Mouse (Mus musculus) ES-Bruce4 (cell line): ENCODE data around the gene Pyroxd1.

Experiments
- CTCF ChIP-seq: IDR thresholded peaks from one replicate; pipeline ENCODE4 v1.8.1; 2011; ENCODE audit warnings: low read depth, low read length
- EP300 ChIP-seq: IDR thresholded peaks from 2 replicates; pipeline ENCODE4 v1.6.1; 2011; ENCODE audit warnings: low read depth, low read length; ENCODE audit not compliant: insufficient read depth
- POLR2A ChIP-seq: IDR thresholded peaks from one replicate; pipeline ENCODE4 v1.8.1; 2011; ENCODE audit warnings: low read length; ENCODE audit not compliant: insufficient read depth

DNA sequence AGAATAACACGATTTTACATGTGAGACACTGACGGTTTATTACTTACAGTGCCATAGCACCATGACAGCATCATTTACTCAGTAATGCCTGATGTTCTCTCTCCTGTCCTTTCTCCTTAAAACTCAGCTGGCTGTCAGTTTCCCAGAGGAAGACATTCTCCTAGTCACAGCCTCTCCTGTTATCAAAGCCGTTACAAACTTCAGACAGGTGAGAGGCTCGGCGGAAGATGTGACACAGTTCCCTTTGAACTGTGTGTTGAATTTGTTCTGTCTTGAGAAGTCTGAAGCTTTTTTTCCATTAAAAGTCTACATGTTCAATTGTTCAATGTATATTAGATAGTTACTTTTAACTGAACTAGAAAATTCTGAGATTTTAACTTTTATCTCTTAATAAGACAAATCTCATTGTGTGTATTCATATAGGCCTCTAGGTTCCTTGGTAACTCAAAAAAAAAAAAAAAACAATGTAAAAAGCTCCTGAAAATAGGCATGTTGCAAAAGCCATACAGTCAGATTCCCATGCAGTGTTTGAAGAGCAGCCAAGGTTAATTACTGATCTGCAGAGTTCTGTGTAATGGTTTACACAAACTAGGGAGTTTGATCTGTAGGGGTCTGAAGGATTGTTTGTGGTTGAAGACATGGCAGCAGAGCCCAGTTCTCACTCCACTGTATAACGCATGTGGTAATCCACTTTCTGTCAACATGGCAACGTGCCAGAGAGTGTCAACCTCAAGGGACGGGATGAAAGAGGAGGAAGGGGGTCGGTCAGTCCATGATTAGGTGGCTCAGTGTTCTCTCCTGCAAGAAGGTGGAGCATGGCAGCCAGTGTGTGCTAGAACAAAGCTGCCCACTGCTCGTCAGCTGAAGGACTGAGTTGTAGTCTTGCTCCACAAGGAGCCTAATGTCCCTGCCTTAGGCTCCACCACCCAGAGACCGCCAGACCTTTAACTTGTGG lies 2.3 kb downstream of the Pyroxd1 start:
- TF ChIP-seq EP300, result no peak
- no peak for TF ChIP-seq CTCF
- TF ChIP-seq POLR2A, result no peak
